Mouse (Mus musculus) kidney, adult 2 months (tissue): ENCODE measurements at regions not wholly inside any gene's neighbourhood (a gene's known extent, or its start where the extent isn't known, plus 50 kb on each side); places are given as distances from the start of the nearest gene placed in this dataset.

Source experiments
- DNase-seq: peaks from one replicate; pipeline ENCODE4 v3.0.0; 2021
- H3K27ac ChIP-seq: fragments of 200-500 bp; 2 replicates; pipeline ENCODE4 v1.5.1; 2012; ENCODE audit warnings: low read depth, low read length, control low read depth, inconsistent platforms; ENCODE audit not compliant: insufficient read depth
- H3K27me3 ChIP-seq: fragments of 200-500 bp; replicated peaks from 2 replicates; pipeline ENCODE4 v1.6.1; 2012; ENCODE audit warnings: mild to moderate bottlenecking, moderate library complexity, low read length, inconsistent platforms; ENCODE audit not compliant: control insufficient read depth, insufficient read depth
- H3K36me3 ChIP-seq: fragments of 200-500 bp; 2 replicates; pipeline ENCODE4 v1.6.1; 2012; ENCODE audit warnings: mild to moderate bottlenecking, moderate library complexity, low read length, inconsistent platforms; ENCODE audit not compliant: control insufficient read depth, insufficient read depth
- H3K4me1 ChIP-seq: fragments of 200-500 bp; 2 replicates; pipeline ENCODE4 v1.6.1; 2011; ENCODE audit warnings: low read length; ENCODE audit not compliant: control insufficient read depth, insufficient read depth
- H3K4me3 ChIP-seq: fragments of 200-500 bp; 2 replicates; pipeline ENCODE4 v1.5.1; 2011; ENCODE audit warnings: mild to moderate bottlenecking, low read depth, low read length, control low read depth; ENCODE audit not compliant: insufficient read depth
- CTCF ChIP-seq: fragments of 200-500 bp; conservative IDR thresholded peaks from 2 replicates; pipeline ENCODE4 v1.5.1; 2011; ENCODE audit warnings: low read depth, mild to moderate bottlenecking, control low read depth, low read length, moderate library complexity, mixed read lengths; ENCODE audit not compliant: insufficient read depth, insufficient read length
- POLR2A ChIP-seq: fragments of 200-500 bp; IDR thresholded peaks from one replicate; pipeline ENCODE4 v1.6.1; 2011; ENCODE audit warnings: low read depth, low read length, control low read depth
- WGBS: fragments of 180-500 bp; shearing (Covaris S2); methylation state at CpG from one replicate; pipeline ENCODE4 v1.1.7; 2018; 5-methylcytosine and 5-hydroxymethylcytosine counted together

GRCm38 (mm10) chr17:79798361-79798760, 83.5 kb upstream of the Cyp1b1 start:
- no peak overlapping the region for H3K4me3 ChIP-seq
- no peaks in the 10 kb centered on the region for H3K4me1 ChIP-seq
- no peak for DNase-seq
- WGBS, result 66% methylated on average over 6 of the region's 6 CpGs
- TF ChIP-seq POLR2A (no peak), CTCF (no peak)
- no peaks in the 10 kb centered on the region for H3K36me3 ChIP-seq
- H3K27me3 ChIP-seq, result no peaks in the 10 kb centered on the region
- no peak overlapping the region for H3K27ac ChIP-seq

GRCm38 (mm10) chr17:79790166-79790565, 75.3 kb upstream of the Cyp1b1 start:
- no peak overlapping the region for H3K4me3 ChIP-seq
- H3K27me3 ChIP-seq, result no peaks in the 10 kb centered on the region
- DNase-seq, result no peak
- H3K27ac ChIP-seq, result no peak overlapping the region
- WGBS, result 71% methylated on average over 7 of the region's 7 CpGs
- TF ChIP-seq POLR2A, result no peak
- TF ChIP-seq CTCF, result no peak
- no peaks in the 10 kb centered on the region for H3K4me1 ChIP-seq
- H3K36me3 ChIP-seq, result no peaks in the 10 kb centered on the region

- no peak for DNase-seq
- H3K4me1 ChIP-seq, result no peaks in the 10 kb centered on the region
- H3K27me3 ChIP-seq, result no peaks in the 10 kb centered on the region
- H3K36me3 ChIP-seq, result no peaks in the 10 kb centered on the region
- no peak for TF ChIP-seq CTCF
- TF ChIP-seq POLR2A, result no peak
- 62% methylated on average over 2 of the region's 2 CpGs for WGBS
- no peak overlapping the region for H3K4me3 ChIP-seq
- no peak overlapping the region for H3K27ac ChIP-seq
Measured at GRCm38 (mm10) chr17:79787201-79787600, 72.3 kb upstream of the Cyp1b1 start.

GRCm38 (mm10) chr17:79786691-79787090, 71.8 kb upstream of the Cyp1b1 start:
- no peaks in the 10 kb centered on the region for H3K36me3 ChIP-seq
- DNase-seq, result peak; percentile 53
- 66% methylated on average over 5 of the region's 5 CpGs for WGBS
- no peaks in the 10 kb centered on the region for H3K4me1 ChIP-seq
- TF ChIP-seq CTCF (no peak), POLR2A (no peak)
- H3K27me3 ChIP-seq, result no peaks in the 10 kb centered on the region
- H3K27ac ChIP-seq, result peak overlapping the region; percentile 67; the same call in 1 of the 2 replicates
- H3K4me3 ChIP-seq, result no peak overlapping the region

- Histone ChIP-seq H3K27me3 (no peaks in the 10 kb centered on the region), H3K27ac (peak overlapping the region; percentile 67; the same call in 1 of the 2 replicates), H3K36me3 (no peaks in the 10 kb centered on the region), H3K4me3 (no peak overlapping the region), H3K4me1 (no peaks in the 10 kb centered on the region)
- DNase-seq, result no peak
- WGBS, result 82% methylated on average over 5 of the region's 5 CpGs
- no peak for TF ChIP-seq POLR2A
- TF ChIP-seq CTCF, result no peak
Measured at GRCm38 (mm10) chr17:79786270-79786669, 71.4 kb upstream of the Cyp1b1 start.

GRCm38 (mm10) chr17:79784256-79784870, 69.5 kb upstream of the Cyp1b1 start:
- no peaks in the 10 kb centered on the region for H3K36me3 ChIP-seq
- H3K4me3 ChIP-seq, result no peak overlapping the region
- no peak overlapping the region for H3K27ac ChIP-seq
- TF ChIP-seq CTCF, result no peak
- no peak for TF ChIP-seq POLR2A
- no peak for DNase-seq
- H3K4me1 ChIP-seq, result no peaks in the 10 kb centered on the region; the same call in 1 of the 2 replicates
- 51% methylated on average over 6 of the region's 6 CpGs for WGBS
- no peaks in the 10 kb centered on the region for H3K27me3 ChIP-seq

- peak; percentile 78 for DNase-seq
Measured at GRCm38 (mm10) chr17:79781733-79782663, 67.1 kb upstream of the Cyp1b1 start.

More at GRCm38 (mm10) chr17:79781733-79782663, 67.1 kb upstream of the Cyp1b1 start:
- Histone ChIP-seq H3K27ac (peak overlapping the region; percentile 79), H3K4me3 (no peak overlapping the region), H3K27me3 (no peaks in the 10 kb centered on the region), H3K4me1 (no peaks in the 10 kb centered on the region; the same call in 1 of the 2 replicates), H3K36me3 (no peaks in the 10 kb centered on the region)
- TF ChIP-seq POLR2A (no peak), CTCF (no peak)
- 84% methylated on average over 13 of the region's 13 CpGs for WGBS
